Mouse (Mus musculus) stomach, embryonic 14.5 days (tissue): ENCODE measurements at regions not wholly inside any gene's neighbourhood (a gene's known extent, or its start where the extent isn't known, plus 50 kb on each side); places are given as distances from the start of the nearest gene placed in this dataset.

Experiments
- ATAC-seq: fragments of 200-750 bp; cut with Nextera tagmentation; 2 replicates; pipeline ENCODE4 v1.8.0; 2017; ENCODE audit warnings: low read depth, moderate TSS enrichment; ENCODE audit not compliant: insufficient number of reproducible peaks, insufficient read depth, low FRiP score
- H3K27ac ChIP-seq: fragments of 300-500 bp; sonication (generic); 2 replicates; pipeline ENCODE4 v1.5.1; 2014; ENCODE audit warnings: mild to moderate bottlenecking, low read length, moderate library complexity, mixed read lengths
- H3K27me3 ChIP-seq: fragments of 300-500 bp; sonication (generic); 2 replicates; pipeline ENCODE4 v1.6.1; 2014; ENCODE audit warnings: low read length, control low read depth, mixed read lengths; ENCODE audit not compliant: control insufficient read depth, insufficient read depth
- H3K36me3 ChIP-seq: fragments of 300-500 bp; sonication (generic); 2 replicates; pipeline ENCODE4 v1.6.1; 2014; ENCODE audit warnings: mild to moderate bottlenecking, control low read depth, low read length, moderate library complexity, mixed read lengths; ENCODE audit not compliant: control insufficient read depth, insufficient read depth
- H3K4me1 ChIP-seq: fragments of 300-500 bp; sonication (generic); 2 replicates; pipeline ENCODE4 v1.6.1; 2014; ENCODE audit warnings: low read length, control low read depth, mixed read lengths; ENCODE audit not compliant: control insufficient read depth, insufficient read depth
- H3K4me2 ChIP-seq: fragments of 300-500 bp; sonication (generic); replicated peaks from 2 replicates; pipeline ENCODE4 v1.6.1; 2014; ENCODE audit warnings: low read depth, low read length, control low read depth
- H3K4me3 ChIP-seq: fragments of 300-500 bp; sonication (generic); 2 replicates; pipeline ENCODE4 v1.5.1; 2014; ENCODE audit warnings: low read depth, low read length, control low read depth
- H3K9ac ChIP-seq: fragments of 300-500 bp; sonication (generic); replicated peaks from 2 replicates; pipeline ENCODE4 v1.6.1; 2014; ENCODE audit warnings: low read depth, mild to moderate bottlenecking, control low read depth, low read length, moderate library complexity, mixed read lengths
- H3K9me3 ChIP-seq: fragments of 300-500 bp; sonication (generic); 2 replicates; pipeline ENCODE4 v1.6.1; 2016; ENCODE audit warnings: low read depth, low read length, control low read depth; ENCODE audit not compliant: control insufficient read depth
- WGBS: fragments of 180-500 bp; shearing (Covaris S2); extraction: QIAGEN DNeasy Blood & Tissue Kit; methylation state at CpG from one replicate; pipeline ENCODE4 v1.1.7; 2014; 5-methylcytosine and 5-hydroxymethylcytosine counted together

GRCm38 (mm10) chr8:8827555-8827954 lies 137.2 kb upstream of the Arglu1 start:
- ATAC-seq, result no peak
- H3K27ac ChIP-seq, result no peak overlapping the region
- WGBS, result 54% methylated on average over 7 of the region's 7 CpGs

GRCm38 (mm10) chr8:8826801-8827200 lies 136.5 kb upstream of the Arglu1 start:
- no peak overlapping the region for H3K27ac ChIP-seq
- H3K4me3 ChIP-seq, result no peak overlapping the region
- no peak overlapping the region for H3K4me2 ChIP-seq
- no peak overlapping the region for H3K9ac ChIP-seq
- H3K9me3 ChIP-seq, result no peaks in the 10 kb centered on the region
- 0 out of 2 replicates have a peak, but pooled peaks cover 4% of the 10 kb centered on the region for H3K4me1 ChIP-seq
- no peaks in the 10 kb centered on the region for H3K27me3 ChIP-seq
- ATAC-seq, result no peak
- 76% methylated on average over 9 of the region's 9 CpGs for WGBS
- no peaks in the 10 kb centered on the region for H3K36me3 ChIP-seq

More at GRCm38 (mm10) chr8:8827555-8827954, 137.2 kb upstream of the Arglu1 start:
- 0 out of 2 replicates have a peak, but pooled peaks cover 4% of the 10 kb centered on the region for H3K4me1 ChIP-seq
- no peaks in the 10 kb centered on the region for H3K36me3 ChIP-seq
- H3K9ac ChIP-seq, result no peak overlapping the region
- no peaks in the 10 kb centered on the region for H3K27me3 ChIP-seq
- no peak overlapping the region for H3K4me3 ChIP-seq
- H3K4me2 ChIP-seq, result no peak overlapping the region
- H3K9me3 ChIP-seq, result no peaks in the 10 kb centered on the region

- Histone ChIP-seq H3K4me3 (no peak overlapping the region), H3K27me3 (no peaks in the 10 kb centered on the region), H3K9ac (no peak overlapping the region), H3K4me1 (peaks cover 11% of the 10 kb centered on the region), H3K36me3 (no peaks in the 10 kb centered on the region), H3K9me3 (no peaks in the 10 kb centered on the region), H3K27ac (no peak overlapping the region), H3K4me2 (no peak overlapping the region)
- WGBS, result 77% methylated on average over 5 of the region's 5 CpGs
- ATAC-seq, result no peak
Measured at GRCm38 (mm10) chr8:8824886-8825285, 134.6 kb upstream of the Arglu1 start.

GRCm38 (mm10) chr8:8821119-8821518 lies 130.8 kb upstream of the Arglu1 start:
- Histone ChIP-seq H3K27ac (no peak overlapping the region), H3K4me1 (peaks cover 7% of the 10 kb centered on the region), H3K4me3 (no peak overlapping the region), H3K36me3 (no peaks in the 10 kb centered on the region), H3K4me2 (no peak overlapping the region), H3K9me3 (no peaks in the 10 kb centered on the region), H3K9ac (no peak overlapping the region), H3K27me3 (no peaks in the 10 kb centered on the region)
- WGBS, result 38% methylated on average over 6 of the region's 6 CpGs
- no peak for ATAC-seq

DNA sequence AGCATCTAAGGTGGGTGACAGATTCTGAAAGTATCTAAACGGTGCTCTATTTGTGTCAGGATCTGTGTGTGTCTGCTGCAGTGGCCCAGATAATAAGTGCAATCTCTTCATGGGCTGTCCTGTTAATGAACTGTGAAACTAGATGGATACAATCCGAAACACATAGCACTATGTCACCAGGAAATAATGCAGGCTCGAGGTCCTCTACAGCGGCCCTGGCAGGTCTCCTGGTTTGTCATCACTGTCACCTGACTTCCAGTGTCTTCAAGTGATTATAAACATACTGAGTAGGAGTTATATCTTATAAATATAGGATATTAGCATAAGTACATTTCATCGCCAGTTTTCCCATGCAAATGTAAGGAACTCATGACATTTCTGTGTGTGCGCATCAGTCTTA lies 130.3 kb upstream of the Arglu1 start:
- H3K9me3 ChIP-seq, result no peaks in the 10 kb centered on the region
- ATAC-seq, result no peak
- 66% methylated on average over 6 of the region's 6 CpGs for WGBS
- no peak overlapping the region for H3K4me2 ChIP-seq
- no peaks in the 10 kb centered on the region for H3K27me3 ChIP-seq
- H3K27ac ChIP-seq, result no peak overlapping the region
- H3K36me3 ChIP-seq, result no peaks in the 10 kb centered on the region
- H3K4me1 ChIP-seq, result peaks cover 7% of the 10 kb centered on the region
- no peak overlapping the region for H3K4me3 ChIP-seq
- H3K9ac ChIP-seq, result no peak overlapping the region

DNA sequence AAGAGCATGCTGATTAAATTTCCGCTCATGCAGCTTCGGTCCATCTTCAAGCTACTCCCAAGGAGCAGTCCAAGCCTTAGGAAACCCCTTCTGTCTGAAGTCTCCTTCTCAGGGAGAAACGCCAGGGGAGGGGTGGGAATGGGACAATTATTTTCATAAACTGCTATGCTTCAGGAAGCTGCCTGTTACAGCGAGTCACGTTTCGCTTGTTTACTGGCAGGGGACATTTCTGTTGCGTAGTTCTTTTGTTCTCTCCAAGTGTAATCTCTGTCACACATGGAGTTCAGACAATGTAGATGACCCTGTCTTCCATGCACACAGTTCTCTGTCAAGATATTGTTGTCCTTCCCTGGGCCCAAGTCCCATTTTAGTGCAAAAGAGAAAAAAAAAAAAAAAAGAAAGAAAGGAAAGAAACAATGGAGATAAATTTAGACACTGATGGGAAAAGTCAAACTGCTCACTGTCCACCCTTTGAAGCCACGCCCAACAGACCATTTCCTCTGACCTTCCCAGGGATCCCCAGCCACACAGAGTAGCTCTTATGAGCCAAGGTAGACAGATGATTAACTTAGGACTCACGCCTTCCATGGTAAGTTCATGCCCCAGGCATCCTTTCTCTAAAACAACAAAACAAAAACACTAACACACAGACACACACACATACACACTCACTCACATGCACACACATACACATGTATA lies 129.1 kb upstream of the Arglu1 start:
- peaks cover 7% of the 10 kb centered on the region for H3K4me1 ChIP-seq
- H3K36me3 ChIP-seq, result no peaks in the 10 kb centered on the region
- no peaks in the 10 kb centered on the region for H3K9me3 ChIP-seq
- no peak overlapping the region for H3K4me2 ChIP-seq
- no peak for ATAC-seq
- no peak overlapping the region for H3K9ac ChIP-seq
- no peak overlapping the region for H3K4me3 ChIP-seq
- WGBS, result 83% methylated on average over 9 of the region's 9 CpGs
- no peak overlapping the region for H3K27ac ChIP-seq
- H3K27me3 ChIP-seq, result no peaks in the 10 kb centered on the region

DNA sequence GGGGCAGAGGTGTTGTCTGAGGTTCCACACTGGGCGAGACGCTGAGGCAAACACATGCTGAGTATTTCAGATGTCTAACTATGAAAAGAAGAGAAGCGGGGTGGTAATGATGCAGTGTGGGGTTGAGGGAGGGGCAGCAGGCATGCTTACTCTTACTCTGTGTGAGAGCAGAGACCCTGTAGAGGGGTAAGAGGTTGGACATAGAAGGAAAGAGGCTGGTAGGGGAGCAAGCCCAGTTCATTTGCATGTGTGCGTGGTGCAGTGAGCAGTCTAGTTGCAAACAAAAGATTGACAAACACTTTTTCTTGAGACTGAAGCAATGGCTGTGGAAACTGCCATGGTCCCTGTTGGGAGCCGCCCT lies 122.5 kb upstream of the Arglu1 start:
- Histone ChIP-seq H3K36me3 (no peaks in the 10 kb centered on the region), H3K4me3 (no peak overlapping the region), H3K27me3 (no peaks in the 10 kb centered on the region), H3K4me1 (no peaks in the 10 kb centered on the region), H3K9ac (no peak overlapping the region), H3K9me3 (no peaks in the 10 kb centered on the region), H3K27ac (no peak overlapping the region), H3K4me2 (no peak overlapping the region)
- 93% methylated on average over 5 of the region's 5 CpGs for WGBS
- ATAC-seq, result no peak

DNA sequence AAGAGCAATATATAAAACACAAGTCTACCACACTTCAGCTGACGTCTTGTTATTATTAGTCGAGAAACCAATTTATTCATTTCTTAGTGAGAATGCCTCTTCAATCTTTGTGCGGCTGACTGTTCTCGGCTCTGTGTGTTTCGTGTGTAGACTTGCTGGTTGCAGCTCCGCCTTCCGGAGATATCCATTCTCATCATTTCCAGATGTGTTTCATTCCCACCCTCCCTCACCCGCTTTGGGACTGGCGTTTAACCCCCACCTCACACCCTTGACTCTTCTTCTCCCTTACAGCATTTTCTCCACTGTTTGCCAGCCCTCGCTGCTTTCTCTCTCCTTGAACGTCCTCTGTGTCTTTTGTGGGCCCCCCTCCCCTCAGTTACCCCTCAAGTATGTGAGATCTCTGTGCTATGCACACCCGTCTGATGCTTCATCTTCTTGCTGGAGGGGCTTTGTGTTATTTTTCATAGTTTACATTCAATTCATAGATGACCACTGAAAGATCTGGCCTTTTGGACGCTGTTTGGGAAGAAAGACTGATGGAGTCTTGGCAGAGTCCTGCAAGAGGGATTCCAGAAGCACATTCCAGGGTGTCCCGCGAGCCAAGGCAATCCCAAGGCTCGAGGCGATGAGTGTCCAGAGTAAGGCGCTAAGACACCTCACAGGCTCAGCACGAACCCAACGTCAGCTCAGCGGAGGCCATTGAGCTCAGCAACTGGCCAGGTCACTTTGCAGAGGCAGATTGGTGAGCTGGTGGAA lies 121.9 kb upstream of the Arglu1 start:
- ATAC-seq, result no peak
- Histone ChIP-seq H3K9me3 (no peaks in the 10 kb centered on the region), H3K27ac (no peak overlapping the region), H3K4me1 (no peaks in the 10 kb centered on the region), H3K4me2 (no peak overlapping the region), H3K36me3 (no peaks in the 10 kb centered on the region), H3K4me3 (no peak overlapping the region), H3K9ac (no peak overlapping the region), H3K27me3 (no peaks in the 10 kb centered on the region)
- WGBS, result 72% methylated on average over 21 of the region's 21 CpGs
